Mouse (Mus musculus) A20 (cell line): Measurements from ENCODE around the gene Cmya5.

Experiments used
- DNase-seq: peaks from one replicate; pipeline ENCODE4 v3.0.0-alpha.2; 2011; ENCODE audit warnings: low read depth, low spot score

Gene Cmya5

GRCm38 (mm10) chr13:93122321-93122720, 22.2 kb downstream of the Cmya5 start:
- no peak for DNase-seq

GRCm38 (mm10) chr13:93117241-93117640, 27.3 kb downstream of the Cmya5 start:
- DNase-seq, result no peak

- DNase-seq, result no peak
Measured at GRCm38 (mm10) chr13:93102340-93103090, 42.0 kb downstream of the Cmya5 start.

- no peak for DNase-seq
Measured at GRCm38 (mm10) chr13:93098596-93098995, 45.9 kb downstream of the Cmya5 start.

- DNase-seq, result no peak
Measured at GRCm38 (mm10) chr13:93096643-93097042, 47.9 kb downstream of the Cmya5 start.

- DNase-seq, result peak; percentile 52
Measured at GRCm38 (mm10) chr13:93095097-93095791, 49.3 kb downstream of the Cmya5 start.

- peak; percentile 85 for DNase-seq
Measured at GRCm38 (mm10) chr13:93094204-93094935, 50.2 kb downstream of the Cmya5 start.

- DNase-seq, result no peak
Measured at GRCm38 (mm10) chr13:93093697-93094096, 50.8 kb downstream of the Cmya5 start.

GRCm38 (mm10) chr13:93092916-93093429, 51.6 kb downstream of the Cmya5 start:
- DNase-seq, result peak; percentile 35

- DNase-seq, result no peak
Measured at GRCm38 (mm10) chr13:93091866-93092455, 52.6 kb downstream of the Cmya5 start.

GRCm38 (mm10) chr13:93091176-93091575, 53.3 kb downstream of the Cmya5 start:
- DNase-seq, result no peak

- DNase-seq, result no peak
Measured at GRCm38 (mm10) chr13:93089481-93089880, 55.0 kb downstream of the Cmya5 start.

GRCm38 (mm10) chr13:93085711-93086110, 58.8 kb downstream of the Cmya5 start:
- DNase-seq, result no peak

- peak; percentile 10 for DNase-seq
Measured at GRCm38 (mm10) chr13:93082324-93082723, 62.2 kb downstream of the Cmya5 start.

- no peak for DNase-seq
Measured at GRCm38 (mm10) chr13:93080859-93081258, 63.7 kb downstream of the Cmya5 start.

GRCm38 (mm10) chr13:93074147-93074641, 70.3 kb downstream of the Cmya5 start:
- DNase-seq, result no peak

- DNase-seq, result no peak
Measured at GRCm38 (mm10) chr13:93073595-93073994, 70.9 kb downstream of the Cmya5 start.

- no peak for DNase-seq
Measured at GRCm38 (mm10) chr13:93072871-93073411, 71.6 kb downstream of the Cmya5 start.

GRCm38 (mm10) chr13:93070406-93070805, 74.1 kb downstream of the Cmya5 start:
- no peak for DNase-seq

GRCm38 (mm10) chr13:93069481-93069880, 75.0 kb downstream of the Cmya5 start:
- DNase-seq, result peak; percentile 47

GRCm38 (mm10) chr13:93068353-93068752, 76.2 kb downstream of the Cmya5 start:
- DNase-seq, result no peak
